Mouse (Mus musculus): ENCODE results near the gene Cbx2.

GRCm38 (mm10) chr11:119053738-119054350 is 31.1 kb downstream of the Cbx2 start:
- TF ChIP-seq CTCF (IDR thresholded peaks at IDR 0.05; ENCODE audit: borderline replicate concordance, control insufficient read depth, extremely low read depth, insufficient read depth, low read length, poor library complexity) (no peak), POLR2A (IDR thresholded peaks at IDR 0.05; ENCODE audit: control insufficient read depth, extremely low read depth, insufficient read depth, low read length, poor library complexity) (no peak)
